Mouse (Mus musculus) heart, adult 2 months (tissue): Measurements from ENCODE around the gene Hibch. TPM values are rescaled to one million over a fixed set of nuclear protein-coding genes. Genes with fewer than 3 reads are reported as not detected.

Experiments used
- DNase-seq, 2 experiments: peaks; one replicate each; pipeline ENCODE4 v3.0.0; 2021
- H3K27ac ChIP-seq: fragments of 200-600 bp; 2 replicates; pipeline ENCODE4 v1.8.1; 2022
- H3K27me3 ChIP-seq: fragments of 200-500 bp; 2 replicates; pipeline ENCODE4 v1.6.1; 2012; ENCODE audit warnings: mild to moderate bottlenecking, low read length, inconsistent platforms, mixed read lengths; ENCODE audit not compliant: control insufficient read depth, insufficient read depth
- H3K36me3 ChIP-seq: fragments of 200-500 bp; 2 replicates; pipeline ENCODE4 v1.6.1; 2012; ENCODE audit warnings: low read length, inconsistent platforms; ENCODE audit not compliant: control insufficient read depth, insufficient read depth
- H3K4me1 ChIP-seq: fragments of 200-500 bp; 2 replicates; pipeline ENCODE4 v1.6.1; 2011; ENCODE audit warnings: low read length; ENCODE audit not compliant: control insufficient read depth, insufficient read depth
- H3K4me3 ChIP-seq: fragments of 200-600 bp; 2 replicates; pipeline ENCODE4 v1.8.1; 2022
- H3K79me2 ChIP-seq: fragments of 200-500 bp; replicated peaks from 2 replicates; pipeline ENCODE4 v1.6.1; 2012; ENCODE audit warnings: mild to moderate bottlenecking, inconsistent platforms, low read length, moderate library complexity, mixed read lengths; ENCODE audit not compliant: control insufficient read depth, insufficient read depth
- H3K9ac ChIP-seq: fragments of 200-500 bp; 2 replicates; pipeline ENCODE4 v1.6.1; 2012; ENCODE audit warnings: low read depth, mild to moderate bottlenecking, control low read depth, inconsistent platforms, low read length, mixed read lengths
- CTCF ChIP-seq: fragments of 200-600 bp; IDR thresholded peaks from 2 replicates; pipeline ENCODE4 v1.8.1; 2022; ENCODE audit warnings: antibody characterized with exemption, mild to moderate bottlenecking, moderate library complexity
- EP300 ChIP-seq: fragments of 200-500 bp; IDR thresholded peaks from 2 replicates; pipeline ENCODE4 v1.6.1; 2011; ENCODE audit warnings: low read depth, low read length, control low read depth; ENCODE audit not compliant: insufficient read depth
- POLR2A ChIP-seq: fragments of 200-500 bp; IDR thresholded peaks from 2 replicates; pipeline ENCODE4 v1.6.1; 2011; ENCODE audit warnings: mild to moderate bottlenecking, low read depth, low read length, control low read depth; ENCODE audit not compliant: insufficient read depth
- WGBS: fragments of 180-500 bp; shearing (Covaris S2); methylation state at CpG from one replicate; pipeline ENCODE4 v1.1.7; 2018; 5-methylcytosine and 5-hydroxymethylcytosine counted together
- intact Hi-C: fragments of 180-260 bp; cut with DNase I; formaldehyde crosslinking; loops from one replicate; pipeline ENCODE4 v1.15.1; 2025
- polyA plus RNA-seq: library from polyadenylated mRNA; depleted of rRNA; stranded (reverse); fragments of >200 nt; gene quantifications from 2 replicates; pipeline ENCODE4 v1.2.3, GENCODE M21; 2012
- total RNA-seq, 2 experiments: library from RNA; stranded (reverse); gene quantifications; 2 replicates each; pipeline ENCODE4 v1.2.3; 2021

The Hibch gene
- total and polyA plus RNA-seq, 3 experiments = 52.8 to 86.8 (median 70.5) TPM

DNA sequence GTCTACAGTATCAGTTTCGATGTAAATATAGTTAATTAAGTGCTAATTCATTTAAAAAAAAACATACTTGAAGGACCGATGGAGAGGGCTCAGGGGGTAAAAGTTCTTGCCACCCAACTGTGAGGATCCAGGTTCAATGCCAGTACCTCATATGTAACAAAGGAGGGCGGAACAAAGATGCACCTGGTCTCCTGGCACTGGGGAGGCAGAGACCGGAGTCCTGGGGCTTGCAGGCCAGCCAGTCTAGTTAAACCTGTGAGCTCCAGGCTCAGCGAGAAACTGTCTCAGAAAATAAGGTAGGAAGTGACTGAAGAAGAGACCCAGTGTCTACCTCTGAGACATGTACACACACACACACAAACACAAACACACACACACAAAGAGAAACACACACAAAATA, 103.2 kb downstream of the Hibch start:
- Histone ChIP-seq H3K27me3 (0 out of 2 replicates have a peak, but pooled peaks cover under 1% of the 10 kb centered on the region), H3K4me1 (no peaks in the 10 kb centered on the region), H3K79me2 (no peaks in the 10 kb centered on the region), H3K36me3 (no peaks in the 10 kb centered on the region), H3K27ac (no peak overlapping the region), H3K9ac (no peak overlapping the region), H3K4me3 (no peak overlapping the region)
- WGBS = 85% methylated on average over 5 of the region's 5 CpGs
- no peak for DNase-seq
- intact Hi-C loops = no loop called here
- TF ChIP-seq POLR2A (no peak), EP300 (no peak), CTCF (no peak)

DNA sequence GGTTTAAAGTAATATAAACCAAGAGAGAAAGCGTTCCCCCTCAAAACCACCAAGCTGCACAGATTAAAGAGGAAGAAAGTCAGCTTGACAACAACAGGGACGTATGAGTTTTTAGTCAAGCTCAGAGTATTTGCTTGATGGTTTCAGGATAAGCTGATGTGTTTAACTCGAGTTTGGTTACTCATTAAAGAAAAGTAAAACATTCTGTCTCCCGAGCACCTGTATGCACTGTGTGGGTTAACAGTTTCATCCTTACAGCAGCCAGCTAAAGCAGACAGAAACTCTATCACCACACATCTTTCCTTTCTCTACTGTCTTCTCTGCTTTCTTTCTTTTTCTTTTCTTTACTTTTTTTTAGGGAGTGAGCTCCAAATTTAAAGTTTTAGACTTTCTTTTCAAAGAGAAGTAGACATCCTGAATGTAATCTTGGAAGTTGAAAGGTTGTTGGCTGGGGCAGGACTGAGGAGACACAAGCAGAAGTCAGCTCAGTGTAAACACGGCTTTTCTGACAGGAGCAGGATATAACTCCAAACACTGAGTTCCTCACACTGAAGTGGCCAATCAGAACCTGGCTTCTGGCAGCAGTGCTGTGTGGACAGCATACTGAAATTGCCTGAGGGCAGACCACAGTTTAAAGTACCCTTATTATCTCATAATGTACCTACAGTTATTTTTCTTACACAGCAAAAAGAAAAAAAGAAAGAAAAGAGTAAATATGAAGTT, 106.6 kb downstream of the Hibch start:
- Histone ChIP-seq H3K27me3 (0 out of 2 replicates have a peak, but pooled peaks cover 3% of the 10 kb centered on the region), H3K79me2 (no peaks in the 10 kb centered on the region), H3K9ac (no peak overlapping the region), H3K36me3 (no peaks in the 10 kb centered on the region), H3K27ac (no peak overlapping the region), H3K4me3 (no peak overlapping the region), H3K4me1 (no peaks in the 10 kb centered on the region; the same call in 1 of the 2 replicates)
- no peak for DNase-seq
- intact Hi-C loops = loop anchor here (10.0 kb wide), 1 partner anchor 307 kb away; no protein-coding TSS in a partner anchor
- no peak for TF ChIP-seq POLR2A
- no peak for TF ChIP-seq EP300
- no peak for TF ChIP-seq CTCF
- 57% methylated on average over 5 of the region's 5 CpGs for WGBS

DNA sequence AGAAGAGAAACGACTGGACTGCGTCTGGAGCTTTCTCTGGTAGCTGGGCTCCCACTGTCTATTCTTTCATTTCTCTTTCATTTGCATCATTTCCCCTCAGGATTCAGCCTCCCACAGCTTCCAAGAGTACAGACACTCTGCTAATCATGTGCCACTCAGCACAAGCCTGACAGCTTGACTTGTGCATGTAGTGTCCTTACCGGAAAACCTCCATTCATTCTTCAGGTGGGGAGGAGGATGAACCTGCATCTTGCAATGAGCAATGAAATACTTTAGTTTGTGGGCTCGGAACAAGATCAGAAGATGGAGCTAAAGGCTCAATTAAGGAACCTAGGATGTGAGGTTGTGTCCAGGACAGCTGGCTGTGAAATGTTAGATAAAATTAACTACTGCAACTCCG, 107.4 kb downstream of the Hibch start:
- 7% methylated on average over 5 of the region's 5 CpGs for WGBS

DNA sequence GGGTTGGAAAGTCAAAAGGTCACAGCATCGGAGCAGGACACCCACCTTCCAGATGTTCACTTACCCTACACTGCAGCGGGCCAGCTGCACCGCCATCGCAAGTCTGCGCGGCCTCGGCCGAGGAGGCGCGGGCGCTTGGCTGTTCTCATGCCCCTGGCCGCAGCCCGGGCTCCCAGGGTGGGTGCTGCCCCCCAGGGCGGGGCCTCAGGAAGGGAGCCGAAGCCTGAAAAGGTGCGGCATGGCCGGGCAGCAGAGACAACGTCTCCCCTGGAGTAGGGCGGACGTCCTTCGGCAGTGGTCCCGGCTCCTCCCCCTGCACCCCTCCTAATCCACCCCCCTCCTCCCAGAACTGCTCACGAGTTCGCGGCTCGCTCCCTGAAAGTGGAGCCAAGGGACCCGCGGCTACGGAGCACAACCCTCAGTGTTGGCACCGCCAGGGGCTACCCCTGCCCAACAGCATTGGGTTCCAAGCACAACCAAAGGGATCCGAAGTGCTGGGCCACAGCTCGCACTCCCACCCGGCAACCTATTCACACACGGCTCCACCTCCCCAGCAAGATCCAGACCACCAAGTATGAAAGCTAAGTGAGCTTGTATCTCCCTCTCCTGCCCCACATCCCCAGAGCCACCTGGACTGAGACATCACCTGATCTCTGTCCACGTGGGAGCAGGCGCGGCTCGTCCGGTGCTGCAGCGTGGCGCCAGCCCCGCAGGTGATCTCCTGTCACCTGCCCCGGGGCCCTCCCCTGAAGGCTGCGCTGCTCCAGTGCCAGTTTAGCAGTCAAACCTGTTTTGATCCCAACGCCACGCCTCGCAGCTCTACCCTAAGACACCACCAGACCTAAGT, 108.0 kb downstream of the Hibch start:
- intact Hi-C loops = loop anchor here (10.0 kb wide), 1 partner anchor 308 kb away; no protein-coding TSS in a partner anchor
- no peak for TF ChIP-seq CTCF
- no peak for TF ChIP-seq POLR2A
- TF ChIP-seq EP300 = no peak

More for the DNA sequence above, 107.4 kb downstream of the Hibch start:
- H3K79me2 ChIP-seq = no peaks in the 10 kb centered on the region
- H3K27ac ChIP-seq = no peak overlapping the region
- no peaks in the 10 kb centered on the region for H3K36me3 ChIP-seq
- 0 out of 2 replicates have a peak, but pooled peaks cover 3% of the 10 kb centered on the region for H3K27me3 ChIP-seq
- peak overlapping the region; percentile 53 for H3K4me3 ChIP-seq
- no peak for DNase-seq
- no peaks in the 10 kb centered on the region; the same call in 1 of the 2 replicates for H3K4me1 ChIP-seq
- TF ChIP-seq CTCF (no peak), POLR2A (no peak), EP300 (no peak)
- no peak overlapping the region for H3K9ac ChIP-seq
- intact Hi-C loops = loop anchor here (10.0 kb wide), 1 partner anchor 307 kb away; no protein-coding TSS in a partner anchor

DNA sequence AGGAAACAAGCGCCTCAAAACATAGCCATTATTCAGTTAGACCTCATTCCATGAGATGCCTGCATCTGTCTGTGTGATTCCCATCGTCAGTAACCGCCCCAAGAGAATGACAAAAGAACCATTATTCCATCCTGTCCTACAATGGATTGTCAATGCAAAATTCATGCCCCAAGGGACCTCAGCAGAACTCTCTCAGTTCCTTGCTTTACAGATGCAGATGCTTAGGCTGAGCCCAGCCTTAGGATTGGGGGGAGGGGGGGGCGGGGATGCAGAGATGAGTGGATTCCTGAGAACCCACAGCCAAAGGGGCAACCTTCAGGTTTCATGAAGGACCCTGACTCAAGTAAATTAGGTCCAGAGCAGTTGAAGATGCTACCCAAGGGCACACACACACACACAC, 108.8 kb downstream of the Hibch start:
- intact Hi-C loops = loop anchor here (10.0 kb wide), 1 partner anchor 309 kb away; no protein-coding TSS in a partner anchor
- H3K27ac ChIP-seq = no peak overlapping the region
- 48% methylated on average over 4 of the region's 4 CpGs for WGBS
- no peaks in the 10 kb centered on the region for H3K36me3 ChIP-seq
- H3K27me3 ChIP-seq = 0 out of 2 replicates have a peak, but pooled peaks cover 3% of the 10 kb centered on the region
- no peak overlapping the region for H3K4me3 ChIP-seq
- no peak overlapping the region for H3K9ac ChIP-seq
- H3K4me1 ChIP-seq = no peaks in the 10 kb centered on the region; the same call in 1 of the 2 replicates
- TF ChIP-seq EP300 (no peak), POLR2A (no peak), CTCF (no peak)
- DNase-seq = no peak
- H3K79me2 ChIP-seq = no peaks in the 10 kb centered on the region

More for the DNA sequence above, 108.0 kb downstream of the Hibch start:
- 0 out of 2 replicates have a peak, but pooled peaks cover 3% of the 10 kb centered on the region for H3K27me3 ChIP-seq
- H3K36me3 ChIP-seq = no peaks in the 10 kb centered on the region
- peak in 1 of 2 experiments; percentile 36 for DNase-seq
- no peaks in the 10 kb centered on the region for H3K79me2 ChIP-seq
- WGBS = 2% methylated on average over 47 of the region's 47 CpGs
- H3K27ac ChIP-seq = no peak overlapping the region
- H3K4me3 ChIP-seq = peak overlapping the region; percentile 53
- peak overlapping the region; percentile 31 for H3K9ac ChIP-seq
- H3K4me1 ChIP-seq = no peaks in the 10 kb centered on the region; the same call in 1 of the 2 replicates
